In genomic region chr17:63287413-63287812, GRCm38 (mm10) we compare ENCODE assay signal across 10 mouse cellular contexts.
DNase-seq lines count a peak whose midpoint lies in the region; ATAC-seq lines count a peak whose summit lies in the region.
"Had no signal": no experiment of that assay in that cellular context is flagged by ENCODE, and none has a peak within 500 bp of the region (broad histone marks: within the 10 kb centered on the region; RNA-seq: fewer than 3 reads in every experiment).

No protein-coding gene starts in this region.

- 27% methylated on average over 2 of the region's 2 CpGs for WGBS in heart, embryonic 12.5 days

- H3K27me3 ChIP-seq in heart, embryonic 12.5 days (replicated peaks): no peaks in the 10 kb centered on the region
- H3K27me3 ChIP-seq: CH12.LX had no signal

- no peak overlapping the region for H3K27ac ChIP-seq in heart, embryonic 12.5 days (ENCODE audit: poor library complexity, severe bottlenecking)

- H3K36me3 ChIP-seq in heart, embryonic 12.5 days: no peaks in the 10 kb centered on the region

- peak; percentile 59 to 69 for DNase-seq in heart, adult 18-20 months
- DNase-seq in MN1 (ENCODE audit: low spot score): peak; percentile 47
- DNase-seq in cerebellum, postnatal 10 days: peak; percentile 73 to 80
- peak; percentile 33 to 41 for DNase-seq in kidney, adult 8-10 months
- no peak for DNase-seq in thymus, postnatal 36 days
- DNase-seq in left cerebral cortex, adult 8-10 months (ENCODE audit: low spot score in 2 of 2): no peak
- DNase-seq in frontal cortex, postnatal 25 days (ENCODE audit: low spot score in 2 of 2): no peak
- DNase-seq: thymus, postnatal 14 days had no signal

- no peaks in the 10 kb centered on the region for H3K9me3 ChIP-seq in heart, embryonic 12.5 days (replicated peaks)

- no peak overlapping the region for H3K9ac ChIP-seq in heart, embryonic 12.5 days

- no peak overlapping the region for H3K4me3 ChIP-seq in heart, embryonic 12.5 days

- no peak for ATAC-seq in heart, embryonic 12.5 days (ENCODE audit: insufficient number of reproducible peaks, low FRiP score)

- H3K4me2 ChIP-seq in heart, embryonic 12.5 days: no peak overlapping the region

- peaks cover 20% of the 10 kb centered on the region for H3K4me1 ChIP-seq in heart, embryonic 12.5 days (replicated peaks)

Comparison
In these comparisons a context has a peak if more than half of its experiments do, and no peak if none do; other contexts are left out.
1. DNase-seq: peak in heart, adult 18-20 months (2 of 2), MN1 (single experiment), cerebellum, postnatal 10 days (2 of 2) and kidney, adult 8-10 months (2 of 2); none in thymus, postnatal 36 days (0 of 2), left cerebral cortex, adult 8-10 months (0 of 2) and frontal cortex, postnatal 25 days (0 of 2).